ENCODE assay signal across 8 mouse cellular contexts in genomic region chr10:21420457-21421424, GRCm38 (mm10). TPM values are rescaled to one million over a fixed set of nuclear protein-coding genes. Genes with fewer than 3 reads are reported as not detected.
A peak's percentile ranks its signal among the peaks of the same experiment; 100 is the strongest.
DNase-seq lines count a peak whose midpoint lies in the region; ATAC-seq and TF ChIP-seq lines count a peak whose summit lies in the region.

No protein-coding gene starts in this region.

- TF ChIP-seq CTCF in intestine, postnatal 0 days (IDR thresholded peaks at IDR 0.05; ENCODE audit: low read depth) = peak; percentile 82
- TF ChIP-seq CTCF in G1E (IDR thresholded peaks at IDR 0.05; ENCODE audit: low read depth, low read length) = peak; percentile 43
- peak; percentile 54; the same call in 1 of the 2 replicates for TF ChIP-seq CTCF in cerebellum, adult 2 months (IDR thresholded peaks at IDR 0.05; ENCODE audit: borderline replicate concordance, insufficient read depth, low read depth, low read length)
- peak; percentile 44; the same call in 1 of the 2 replicates for TF ChIP-seq CTCF in olfactory bulb, adult 2 months (IDR thresholded peaks at IDR 0.05; ENCODE audit: insufficient read depth, low read depth, low read length)

- no peak overlapping the region for H3K4me3 ChIP-seq in intestine, postnatal 0 days (ENCODE audit: low read depth, low read length)
- H3K4me3 ChIP-seq in intestine, embryonic 15.5 days (replicated peaks) = no peak overlapping the region
- H3K4me3 ChIP-seq in G1E (ENCODE audit: low read depth, low read length) = peak overlapping the region; percentile 57; the same call in 1 of the 2 replicates
- H3K4me3 ChIP-seq in cerebellum, adult 2 months (replicated peaks; ENCODE audit: insufficient read depth, low read depth, low read length) = no peak overlapping the region
- no peak overlapping the region for H3K4me3 ChIP-seq in olfactory bulb, adult 2 months (ENCODE audit: insufficient read depth, low read depth, low read length)

- intact Hi-C loops in left cerebral cortex, postnatal 4 days (cut with DNase I) = no loop called here

- H3K9ac ChIP-seq in intestine, postnatal 0 days (ENCODE audit: low read depth, low read length) = no peak overlapping the region
- no peak overlapping the region for H3K9ac ChIP-seq in intestine, embryonic 15.5 days

- H3K27me3 ChIP-seq in intestine, postnatal 0 days (replicated peaks; ENCODE audit: control insufficient read depth, insufficient read depth, low read length) = no peaks in the 10 kb centered on the region
- no peaks in the 10 kb centered on the region for H3K27me3 ChIP-seq in intestine, embryonic 15.5 days (replicated peaks)
- no peaks in the 10 kb centered on the region; the same call in 1 of the 2 replicates for H3K27me3 ChIP-seq in G1E (ENCODE audit: insufficient read depth, low read length)
- no peaks in the 10 kb centered on the region for H3K27me3 ChIP-seq in cerebellum, adult 2 months (ENCODE audit: control insufficient read depth, insufficient read depth, low read length)

- peak; percentile 39 for DNase-seq in G1E (ENCODE audit: low spot score)
- DNase-seq in cerebellum, adult 2 months = peak; percentile 20 to 26
- peak; percentile 62 for DNase-seq in left cerebral cortex, postnatal 4 days

- no peaks in the 10 kb centered on the region for H3K36me3 ChIP-seq in intestine, postnatal 0 days (ENCODE audit: control insufficient read depth, insufficient read depth)
- no peaks in the 10 kb centered on the region for H3K36me3 ChIP-seq in intestine, embryonic 15.5 days
- no peaks in the 10 kb centered on the region for H3K36me3 ChIP-seq in G1E (replicated peaks)

- no peak overlapping the region for H3K27ac ChIP-seq in intestine, postnatal 0 days (ENCODE audit: low read depth, low read length)
- no peak overlapping the region for H3K27ac ChIP-seq in intestine, embryonic 15.5 days
- H3K27ac ChIP-seq in cerebellum, adult 2 months (ENCODE audit: insufficient read depth, low read length) = no peak overlapping the region
- no peak overlapping the region for H3K27ac ChIP-seq in olfactory bulb, adult 2 months (ENCODE audit: insufficient read depth, low read depth, low read length)

- 0 out of 2 replicates have a peak, but pooled peaks have one; percentile 41 for ATAC-seq in intestine, postnatal 0 days
- ATAC-seq in intestine, embryonic 15.5 days = no peak
- ATAC-seq in G1E (ENCODE audit: extremely low read depth, insufficient number of reproducible peaks, low FRiP score, poor library complexity, severe bottlenecking) = peak; percentile 49
- peak; percentile 74 for ATAC-seq in granulocyte monocyte progenitor cell, adult 5-6 weeks (replicated peaks; ENCODE audit: poor library complexity, severe bottlenecking)
- no peak for ATAC-seq in activated CD4-positive, CD25-positive, alpha-beta regulatory T cell, adult 4 months

- H3K4me2 ChIP-seq in intestine, postnatal 0 days (replicated peaks; ENCODE audit: low read depth) = no peak overlapping the region
- H3K4me2 ChIP-seq in intestine, embryonic 15.5 days (replicated peaks) = no peak overlapping the region

- H3K9me3 ChIP-seq in intestine, postnatal 0 days (ENCODE audit: control insufficient read depth) = no peaks in the 10 kb centered on the region
- no peaks in the 10 kb centered on the region for H3K9me3 ChIP-seq in intestine, embryonic 15.5 days
- no peaks in the 10 kb centered on the region for H3K9me3 ChIP-seq in G1E (replicated peaks)

- TF ChIP-seq POLR2A in cerebellum, adult 2 months (IDR thresholded peaks at IDR 0.05; ENCODE audit: borderline replicate concordance, insufficient read depth, low read length) = no peak
- TF ChIP-seq POLR2A in olfactory bulb, adult 2 months (IDR thresholded peaks at IDR 0.05; ENCODE audit: insufficient read depth, low read depth, low read length) = no peak

- WGBS in intestine, postnatal 0 days = 52% methylated on average over 24 of the region's 24 CpGs
- WGBS in intestine, embryonic 15.5 days = 60% methylated on average over 24 of the region's 24 CpGs
- 76% methylated on average over 24 of the region's 24 CpGs for WGBS in cerebellum, adult 2 months
- WGBS in olfactory bulb, adult 2 months = 80% methylated on average over 24 of the region's 24 CpGs

- H3K4me1 ChIP-seq in intestine, postnatal 0 days (replicated peaks; ENCODE audit: control insufficient read depth, insufficient read depth, low read length) = no peaks in the 10 kb centered on the region
- no peaks in the 10 kb centered on the region for H3K4me1 ChIP-seq in intestine, embryonic 15.5 days (replicated peaks)
- peaks cover 65% of the 10 kb centered on the region for H3K4me1 ChIP-seq in G1E (ENCODE audit: insufficient read depth, low read depth, low read length)
- no peaks in the 10 kb centered on the region for H3K4me1 ChIP-seq in cerebellum, adult 2 months (ENCODE audit: control insufficient read depth, insufficient read depth, low read length)
- H3K4me1 ChIP-seq in olfactory bulb, adult 2 months (ENCODE audit: control insufficient read depth, insufficient read depth, low read length) = no peaks in the 10 kb centered on the region

RNA-seq across cellular contexts. Expression of gene Aldh8a1, which starts 43.6 kb away (rescaled TPM):
- polyA plus RNA-seq in intestine, postnatal 0 days (2015; fragmentation: Nextera tagmentation; extraction: Ambion mirVana) = not detected in 2 replicates
- 0.33 and 0.71 TPM in 2 replicates for polyA plus RNA-seq in intestine, embryonic 15.5 days (2015; fragmentation: Nextera tagmentation; extraction: Ambion mirVana)
- total RNA-seq in G1E (2014; fragmentation: Nextera tagmentation) = not detected in 2 replicates
- total RNA-seq in G1E (2017) = 0.22 and 0.29 TPM in 2 replicates
- not detected in 2 replicates for polyA plus RNA-seq in G1E (2012)
- polyA plus RNA-seq in cerebellum, adult 2 months (2012; rRNA removed) = 0.11 and 0.24 TPM in 2 replicates
- total RNA-seq in granulocyte monocyte progenitor cell, adult 5-6 weeks (2014; fragmentation: Nextera tagmentation) = not detected in 2 replicates
- total RNA-seq in granulocyte monocyte progenitor cell, adult 5-6 weeks (2017) = not detected in 2 replicates
- total RNA-seq in left cerebral cortex, postnatal 4 days (2021) = not detected
- not detected in 2 replicates for polyA plus RNA-seq in olfactory bulb, adult 2 months (2012; ENCODE audit: insufficient read depth, insufficient read length, low replicate concordance, missing spikeins)
- under 1 TPM in 1 of 2 experiments, not detected in 1; 0.29 TPM for polyA plus RNA-seq in activated CD4-positive, CD25-positive, alpha-beta regulatory T cell, adult 4 months (2017; shearing (Covaris generic))

Comparison
In these comparisons a context has a peak if more than half of its experiments do, and no peak if none do; other contexts are left out.
1. ATAC-seq: peak in intestine, postnatal 0 days (single experiment), G1E (single experiment) and granulocyte monocyte progenitor cell, adult 5-6 weeks (single experiment); none in intestine, embryonic 15.5 days (single experiment) and activated CD4-positive, CD25-positive, alpha-beta regulatory T cell, adult 4 months (single experiment).
2. Peak in every context shown above with its lines, with median percentiles within 50 percentile points of each other: CTCF ChIP-seq and DNase-seq.